Mouse (Mus musculus) heart, postnatal 10 days (tissue): Measurements from ENCODE around the gene Galk2. TPM values are rescaled to one million over a fixed set of nuclear protein-coding genes. Genes with fewer than 3 reads are reported as not detected.
A peak's percentile ranks its signal among the peaks of the same experiment; 100 is the strongest.

ENCODE experiments used
- DNase-seq, 2 experiments: peaks; one replicate each; pipeline ENCODE4 v3.0.0; 2021
- intact Hi-C: fragments of 180-260 bp; cut with DNase I; formaldehyde crosslinking; loops from one replicate; pipeline ENCODE4 v1.15.1; 2025
- total RNA-seq, 2 experiments: library from RNA; stranded (reverse); gene quantifications; 2 replicates each; pipeline ENCODE4 v1.2.3; 2021

Galk2 gene
- total RNA-seq, 2 experiments from 2014 or later: 17.5 to 19.2 TPM

DNA sequence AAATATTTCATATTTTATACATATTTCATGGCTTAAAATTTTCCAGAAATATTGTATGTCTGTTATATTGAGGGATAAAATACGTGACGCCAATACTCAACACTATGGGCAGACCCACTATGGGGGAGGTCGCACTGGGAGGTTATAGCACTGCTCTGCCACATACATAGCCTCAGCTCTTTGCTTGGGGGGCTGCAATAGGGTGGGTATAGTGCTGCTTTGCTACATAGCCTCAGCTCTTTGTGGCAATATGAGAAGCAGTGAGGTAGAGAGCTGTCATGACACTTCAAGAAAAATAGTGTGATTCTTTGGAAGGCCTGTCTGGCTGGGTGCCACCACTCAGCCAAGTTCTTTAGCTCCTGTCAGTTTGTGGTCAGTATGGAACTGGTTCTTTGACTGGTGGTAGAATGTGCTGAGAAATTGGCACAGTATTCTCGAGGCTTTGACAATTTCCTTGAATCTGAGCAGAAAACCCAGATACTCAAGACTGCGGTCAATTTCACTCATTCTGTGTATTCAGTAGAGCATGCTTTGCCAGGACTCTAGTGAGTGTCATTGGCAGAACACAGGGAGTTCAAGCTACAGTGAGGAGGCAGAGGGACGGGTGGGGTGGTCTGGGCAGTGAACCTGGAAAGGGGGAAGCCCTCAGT lies 80.2 kb downstream of the Galk2 start:
- DNase-seq: no peak
- intact Hi-C loops: no loop called here

DNA sequence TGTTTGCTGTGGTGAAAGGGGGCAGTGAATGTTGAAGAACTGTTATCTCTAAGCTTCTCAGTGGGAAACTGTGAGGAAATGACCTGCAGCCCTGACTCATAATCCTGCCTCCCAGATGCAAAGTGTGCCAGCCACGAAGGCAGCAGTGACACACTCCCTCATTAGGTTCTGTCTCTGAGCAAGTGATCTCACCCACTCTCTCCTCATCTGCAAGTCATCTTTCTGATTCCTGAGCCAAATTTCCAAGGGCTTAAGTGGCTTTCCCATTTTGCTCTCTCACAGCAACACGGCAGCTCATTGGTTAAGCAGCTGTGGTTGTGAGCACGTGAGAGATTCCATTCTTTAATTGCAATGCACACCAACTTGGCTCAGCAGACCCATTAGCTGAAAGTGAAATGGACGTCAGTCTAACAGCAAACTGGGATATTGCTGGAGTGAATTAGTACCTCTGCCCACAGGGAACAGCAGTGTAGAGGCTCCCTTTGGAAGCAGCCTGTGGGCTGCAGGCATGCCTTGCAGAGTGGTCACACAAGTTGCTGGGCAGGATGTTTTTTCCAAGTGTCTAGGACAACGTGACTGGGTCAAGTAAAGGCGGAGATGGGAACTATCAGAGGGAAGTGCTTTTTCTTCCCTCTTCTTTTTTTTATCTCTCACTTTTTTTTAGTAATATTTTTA lies 82.3 kb downstream of the Galk2 start:
- DNase-seq: no peak
- intact Hi-C loops: no loop called here

DNA sequence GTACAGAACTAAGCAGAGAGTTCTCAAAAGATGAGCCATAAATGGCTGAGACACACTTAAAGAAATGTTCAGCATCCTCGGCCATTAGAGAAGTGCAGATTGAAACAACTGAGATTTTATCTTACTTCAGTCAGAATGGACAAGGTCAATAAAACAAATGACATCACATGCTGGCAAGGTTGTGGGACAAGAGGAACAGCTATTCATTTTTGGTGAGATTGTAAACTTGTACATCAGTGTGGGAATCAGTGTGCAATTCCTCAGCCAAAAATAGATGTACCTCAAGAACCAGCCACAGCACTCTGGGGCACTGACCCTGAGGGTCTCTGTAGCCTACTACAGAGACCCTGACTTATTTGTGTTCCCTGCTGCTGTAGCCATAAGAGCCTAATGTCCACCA lies 84.4 kb downstream of the Galk2 start:
- no peak for DNase-seq
- intact Hi-C loops: no loop called here

DNA sequence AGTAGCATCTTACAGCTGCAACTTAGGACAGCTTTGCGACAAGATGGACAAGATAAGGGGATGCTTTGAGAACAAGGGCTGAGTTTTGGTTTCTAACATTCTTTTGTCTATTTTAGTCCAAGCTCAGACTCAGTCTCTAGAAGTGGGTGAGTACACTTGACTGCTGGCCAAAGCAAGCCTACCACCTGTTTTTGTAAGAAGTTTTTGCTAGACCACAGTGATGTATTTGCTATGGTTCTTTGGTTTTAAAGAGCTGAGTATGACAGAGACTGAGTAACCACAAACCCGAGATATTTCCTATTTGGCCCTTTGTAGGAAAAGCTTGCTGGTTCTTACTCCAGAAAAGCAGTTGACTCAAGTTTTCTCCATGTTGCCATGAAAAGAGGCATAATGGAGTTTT lies 89.3 kb downstream of the Galk2 start:
- DNase-seq: no peak
- intact Hi-C loops: no loop called here

DNA sequence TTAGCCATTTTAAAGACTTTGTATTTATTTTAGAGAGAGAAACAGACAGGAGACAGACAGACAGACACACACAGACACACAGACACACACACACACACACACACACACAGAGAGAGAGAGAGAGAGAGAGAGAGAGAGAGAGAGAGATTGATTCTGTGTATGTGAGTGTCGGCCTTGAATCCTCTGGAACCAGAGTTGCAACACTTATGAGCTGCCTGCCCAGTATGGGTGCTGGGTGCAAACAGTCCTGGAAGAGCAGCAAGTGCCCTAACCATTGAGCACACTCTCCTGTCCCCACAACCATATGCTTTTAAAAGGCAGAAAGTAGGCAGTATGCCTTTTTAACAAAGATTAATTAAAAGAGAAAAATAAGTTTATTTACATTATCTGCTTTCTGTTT lies 109.9 kb downstream of the Galk2 start:
- intact Hi-C loops: no loop called here
- DNase-seq: no peak

DNA sequence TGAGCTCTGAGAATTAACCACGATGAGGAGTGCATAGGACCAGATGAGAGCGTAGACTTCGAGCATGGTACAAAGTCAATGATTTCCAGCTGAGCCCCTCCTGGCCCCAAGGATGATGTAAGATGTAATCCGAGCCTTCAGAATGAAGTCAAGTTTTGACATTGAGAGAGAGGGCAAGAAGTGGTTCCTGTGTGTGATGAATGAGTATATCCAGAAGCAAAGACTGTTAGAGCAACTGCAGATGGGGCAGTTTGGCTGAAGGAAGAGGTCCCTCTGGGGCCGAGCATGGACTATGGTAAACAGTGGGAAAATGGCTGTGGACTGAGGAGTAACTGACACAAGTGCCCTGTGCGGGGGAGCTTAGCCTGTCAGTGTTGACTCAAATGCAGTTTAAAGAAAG lies 114.3 kb downstream of the Galk2 start:
- intact Hi-C loops: no loop called here
- DNase-seq: peak in 1 of 2 experiments; percentile 5

DNA sequence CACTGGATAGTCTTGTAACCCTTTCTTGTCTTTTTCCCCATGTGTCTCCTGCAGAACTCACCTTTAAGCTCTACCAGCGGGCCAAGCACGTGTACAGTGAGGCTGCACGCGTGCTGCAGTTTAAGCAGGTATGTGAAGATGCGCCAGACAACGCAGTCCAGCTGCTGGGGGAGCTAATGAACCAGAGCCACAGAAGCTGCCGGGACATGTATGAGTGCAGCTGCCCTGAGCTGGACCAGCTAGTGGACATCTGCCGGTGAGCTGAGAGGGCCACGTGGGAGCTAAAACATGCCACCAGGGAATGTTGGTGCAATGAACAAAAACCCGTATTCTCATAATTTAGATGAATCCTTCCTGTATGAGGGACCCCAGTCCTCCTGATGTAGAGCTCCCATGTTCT lies 116.3 kb downstream of the Galk2 start:
- intact Hi-C loops: no loop called here
- no peak for DNase-seq

DNA sequence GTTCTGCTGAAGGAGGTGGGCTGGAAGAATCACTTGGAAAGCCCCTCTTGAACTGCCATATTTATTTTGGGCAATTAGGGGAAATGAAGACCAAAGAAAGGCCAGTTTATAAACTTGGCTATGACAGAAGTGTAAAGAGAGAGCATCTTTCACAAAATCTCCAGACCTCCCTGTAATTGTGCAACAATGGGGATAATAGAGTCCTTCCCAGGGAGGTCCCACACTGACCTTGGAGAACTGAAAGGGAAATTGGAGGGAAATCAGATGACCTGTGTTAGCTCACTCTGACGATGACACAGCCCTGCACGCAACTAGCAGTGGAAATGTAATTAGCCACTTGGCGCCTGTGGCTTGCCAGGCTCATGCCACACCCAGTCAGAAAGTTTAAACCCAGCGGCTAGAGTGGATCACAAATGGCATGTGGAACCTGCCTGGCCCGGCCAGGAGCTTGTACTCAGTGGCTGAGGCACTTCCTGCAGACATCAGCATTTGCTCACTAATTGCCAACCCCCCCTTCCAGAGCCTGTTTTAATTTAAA lies 117.0 kb downstream of the Galk2 start:
- DNase-seq: no peak
- intact Hi-C loops: no loop called here

DNA sequence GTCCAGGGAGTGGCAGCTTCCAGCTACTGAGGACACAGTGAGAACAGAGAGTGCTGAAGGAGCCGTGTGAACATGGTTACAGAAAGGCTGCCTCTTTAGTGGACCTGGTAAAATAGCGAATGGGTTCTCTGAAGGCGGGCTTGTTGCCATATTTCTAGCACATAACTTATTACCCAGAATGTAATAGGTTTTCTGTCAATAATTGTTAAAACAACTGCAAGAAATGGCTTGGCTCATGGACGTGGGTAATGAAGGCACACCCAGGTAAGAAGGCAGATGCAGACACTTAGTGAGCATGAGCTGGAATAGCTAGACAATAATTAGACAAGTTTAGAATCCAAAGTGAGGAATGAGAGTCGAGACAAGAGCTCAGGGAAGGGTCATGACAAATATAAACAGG lies 143.4 kb downstream of the Galk2 start:
- DNase-seq: no peak
- intact Hi-C loops: loop anchor here (10.0 kb wide), 1 partner anchor 107 kb away; no protein-coding TSS in a partner anchor

DNA sequence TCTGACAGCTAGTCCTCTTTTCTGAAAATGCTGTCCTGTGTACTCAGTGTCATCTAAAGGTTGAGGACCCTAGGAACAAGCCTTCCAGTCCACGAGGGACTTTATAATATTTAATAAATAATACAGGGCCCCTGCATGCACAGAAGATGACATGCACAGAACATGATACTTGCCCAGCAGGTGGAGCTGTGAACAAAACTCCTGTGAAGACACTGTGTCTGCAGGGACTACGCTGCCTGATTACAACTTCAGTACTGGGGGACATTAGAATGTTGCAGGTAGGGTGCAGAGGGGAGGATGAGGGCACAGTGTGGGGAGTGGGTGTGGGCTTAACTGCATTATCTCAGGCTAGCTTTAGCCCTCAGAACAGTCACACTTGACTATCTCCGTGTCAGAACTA lies 147.2 kb downstream of the Galk2 start:
- DNase-seq: peak; percentile 68 to 74
- intact Hi-C loops: loop anchor here (1.0 to 10.0 kb wide), 5 partner anchors 111 to 515 kb away; no protein-coding TSS in a partner anchor

DNA sequence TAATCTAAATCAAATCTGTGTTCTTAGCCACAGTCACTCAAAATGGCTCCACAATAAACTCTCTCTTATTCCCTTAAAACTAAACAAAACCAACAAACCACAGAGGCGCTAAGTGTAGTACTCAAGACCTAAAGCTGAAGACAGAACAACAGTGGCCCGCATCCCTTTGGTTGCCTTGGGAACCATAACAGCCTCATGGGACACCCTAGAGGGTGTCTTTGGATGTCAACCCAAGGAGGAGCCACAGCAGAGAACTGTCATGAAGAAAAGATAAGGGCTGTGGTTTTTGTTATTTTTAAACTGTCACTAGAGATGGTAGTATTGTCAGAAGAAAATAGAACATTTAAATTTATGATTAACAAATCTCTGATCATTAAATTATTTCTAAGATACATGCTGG lies 147.8 kb downstream of the Galk2 start:
- no peak for DNase-seq
- intact Hi-C loops: loop anchor here (1.0 to 10.0 kb wide), 5 partner anchors 112 to 515 kb away; no protein-coding TSS in a partner anchor

DNA sequence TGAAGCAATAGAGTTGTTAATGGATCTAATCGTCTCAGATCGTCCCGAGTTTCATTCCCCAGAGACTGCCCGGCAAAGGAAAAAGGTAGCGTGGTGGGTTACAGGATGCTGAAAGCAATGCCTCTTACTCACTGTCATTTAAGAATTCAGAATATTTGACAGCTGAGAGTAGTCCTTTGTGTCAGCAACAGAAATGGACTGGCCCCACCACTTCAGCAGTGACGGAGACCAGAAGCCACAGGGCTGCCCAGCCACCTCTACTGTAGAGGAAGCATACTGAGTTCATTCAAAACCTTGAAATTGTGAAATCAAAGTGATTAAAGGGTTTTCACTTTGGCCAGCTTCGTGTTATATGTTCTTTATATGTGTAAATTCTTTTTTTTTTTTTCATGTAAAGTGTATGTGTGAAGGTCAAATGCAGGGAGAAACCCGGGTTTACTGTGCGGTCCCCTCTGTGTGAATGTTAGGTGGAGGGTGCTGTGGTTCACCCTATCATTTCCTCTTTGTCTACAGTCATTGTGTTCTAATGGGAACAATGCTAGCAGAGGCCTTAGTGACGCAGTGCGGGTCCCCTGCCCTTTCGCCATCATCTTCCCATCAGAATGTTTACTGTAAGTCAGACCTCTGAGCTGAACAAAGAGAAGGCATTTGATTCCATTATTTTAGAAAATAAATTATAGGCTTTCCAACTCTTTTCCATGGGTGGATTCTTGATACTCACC lies 156.2 kb downstream of the Galk2 start:
- no peak for DNase-seq
- intact Hi-C loops: no loop called here

DNA sequence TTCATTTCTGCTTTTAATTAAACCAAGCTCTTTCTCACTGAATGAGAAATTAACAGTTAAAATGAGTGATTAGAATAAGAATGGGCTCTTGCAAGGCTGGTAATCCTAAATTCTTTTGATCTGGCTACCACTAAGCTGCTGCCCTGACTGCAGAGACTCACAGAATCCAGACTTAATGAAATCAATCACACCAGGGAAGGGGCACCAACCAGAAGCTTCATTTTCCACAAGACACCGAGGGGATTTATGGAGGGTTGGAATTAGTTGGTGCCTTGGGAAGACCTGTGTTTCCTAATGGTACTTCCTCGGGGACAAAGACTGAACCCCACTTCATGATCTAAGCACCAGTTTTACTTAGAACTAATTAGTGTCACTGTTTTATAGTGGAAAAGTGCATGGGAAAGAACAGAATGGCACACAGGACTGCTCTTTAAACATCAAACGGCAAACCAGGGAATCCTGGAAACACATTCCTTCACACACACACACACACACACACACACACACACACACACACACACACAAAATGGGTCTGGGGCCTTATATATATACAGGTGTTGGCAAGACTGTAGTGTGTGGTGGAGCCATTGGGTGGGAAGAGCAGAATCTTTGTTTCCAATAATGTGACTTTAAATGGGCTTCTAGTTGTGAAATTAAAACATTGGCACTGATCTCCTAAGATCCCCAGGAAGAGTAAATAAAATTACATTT lies 157.0 kb downstream of the Galk2 start:
- no peak for DNase-seq

DNA sequence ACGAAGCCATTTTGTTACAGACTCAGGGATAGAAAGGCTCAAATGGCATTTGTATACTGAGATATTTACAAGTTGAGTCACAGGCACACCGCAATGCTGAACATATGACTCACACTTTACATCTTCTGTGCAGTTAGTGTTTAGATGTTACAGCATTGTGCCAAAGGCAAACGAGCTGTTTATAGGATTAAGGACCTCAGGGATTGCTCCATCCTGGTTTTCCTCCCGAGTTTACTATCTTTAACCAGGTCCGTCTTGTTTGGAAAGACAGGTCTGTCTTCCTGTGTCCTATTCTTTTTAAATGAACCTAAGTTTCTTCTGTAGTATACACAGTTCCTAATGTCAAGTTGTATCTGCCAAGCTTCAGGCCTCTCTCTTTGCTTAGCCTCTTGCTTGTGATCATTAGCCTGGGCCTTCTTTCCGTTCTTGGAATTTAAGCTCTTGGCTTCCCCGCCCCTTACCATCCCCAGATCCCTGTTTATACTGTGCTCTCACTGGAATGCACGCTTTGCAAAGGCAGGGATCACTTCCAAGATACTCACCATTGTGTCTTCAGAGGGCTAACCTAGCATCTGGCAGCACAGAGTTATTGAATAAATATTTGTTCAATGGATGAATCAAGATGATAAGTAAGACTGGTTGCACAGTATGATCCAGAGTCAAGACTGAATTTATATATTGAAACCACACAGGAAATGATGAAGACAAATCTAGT lies 172.4 kb downstream of the Galk2 start:
- intact Hi-C loops: loop anchor here (10.0 kb wide), 1 partner anchor 267 kb away; no protein-coding TSS in a partner anchor
- DNase-seq: no peak

More for the DNA sequence above, 157.0 kb downstream of the Galk2 start:
- intact Hi-C loops: no loop called here

DNA sequence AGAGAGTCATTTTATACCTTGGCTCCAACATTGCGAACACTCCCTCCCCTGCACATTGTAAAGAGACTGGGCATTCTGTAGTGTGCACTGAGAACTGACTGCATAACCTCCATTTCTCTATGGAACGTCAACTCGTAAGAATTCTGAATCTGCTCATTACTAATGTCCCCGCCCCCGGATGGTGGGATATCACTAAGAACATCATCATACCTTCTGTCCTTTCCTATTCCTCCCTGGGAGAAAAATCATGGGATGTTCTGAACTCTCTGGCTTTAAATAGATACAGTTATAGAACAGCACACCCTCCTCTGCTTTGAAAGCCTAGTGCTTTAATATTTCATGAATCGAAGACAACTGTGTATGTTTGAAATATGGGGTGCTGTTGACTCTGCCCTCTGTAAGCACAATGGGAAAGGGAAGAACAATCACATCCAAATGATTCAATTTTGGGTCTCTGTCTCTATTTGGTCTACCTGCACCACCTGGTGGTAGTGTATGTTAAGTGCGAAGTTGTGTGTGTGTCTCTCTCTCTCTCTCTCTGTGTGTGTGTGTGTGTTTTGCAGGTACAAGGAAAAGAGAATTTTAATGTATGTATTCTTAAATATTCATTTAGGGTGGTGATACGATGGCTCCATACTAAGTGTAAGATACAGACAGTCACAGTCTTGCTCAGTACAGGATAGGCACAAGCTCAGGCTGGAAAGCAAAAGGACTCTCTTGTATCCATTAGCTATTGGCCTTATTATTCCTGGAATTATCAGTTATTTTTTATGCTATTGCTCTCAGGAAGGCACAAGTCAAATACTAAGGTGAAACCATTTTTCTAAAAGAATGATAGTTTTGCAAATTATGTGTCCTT lies 174.4 kb downstream of the Galk2 start:
- intact Hi-C loops: loop anchor here (2.0 to 10.0 kb wide), 2 partner anchors 141 to 269 kb away; no protein-coding TSS in a partner anchor
- DNase-seq: peak in 1 of 2 experiments; percentile 25
